Mouse (Mus musculus): ENCODE measurements at regions not wholly inside any gene's neighbourhood (a gene's known extent, or its start where the extent isn't known, plus 50 kb on each side); places are given as distances from the start of the nearest gene placed in this dataset.

DNA sequence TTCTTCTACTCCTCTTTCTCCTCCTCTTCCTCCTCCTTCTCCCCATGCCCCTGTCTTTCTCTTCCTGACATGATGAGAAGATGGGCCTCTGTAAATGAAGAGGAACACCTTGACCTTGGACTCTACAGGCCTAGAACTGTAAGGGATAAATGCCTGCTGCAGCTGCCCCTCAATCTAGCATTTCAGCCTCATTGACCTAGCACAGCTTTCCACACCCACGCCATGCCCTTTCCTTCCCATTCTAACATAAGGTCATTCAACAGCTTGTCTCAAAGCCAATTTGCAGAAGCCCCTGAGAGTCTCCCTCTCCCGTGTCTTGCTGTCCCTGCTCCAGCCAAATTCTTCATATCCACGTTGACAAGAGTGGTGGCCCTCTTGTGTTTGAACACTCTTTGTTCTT lies 63.8 kb upstream of the Dscam start:
- no peak for DNase-seq (ENCODE audit: low spot score)

- DNase-seq (ENCODE audit: low spot score) = no peak
Observed at GRCm38 (mm10) chr16:97239626-97240025, 69.1 kb upstream of the Dscam start.

DNA sequence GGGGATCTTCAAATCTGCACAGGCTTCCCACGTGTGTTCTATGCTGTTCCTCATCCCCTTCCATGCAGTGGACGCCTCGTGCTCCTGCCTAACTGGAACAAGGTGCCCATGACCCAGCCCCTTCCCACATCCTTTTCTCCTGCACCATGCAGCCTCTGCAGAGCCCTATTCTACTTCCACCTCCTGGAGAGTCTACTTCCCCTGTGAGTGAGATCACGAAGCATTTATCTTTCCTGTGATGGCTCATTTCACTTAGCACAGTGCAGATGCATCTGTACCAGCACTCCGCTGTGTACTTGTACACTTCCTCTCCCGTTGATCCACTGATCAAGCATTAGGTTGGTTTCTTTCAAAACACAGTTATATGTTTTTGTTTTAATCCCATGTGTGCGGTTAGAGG lies 69.5 kb upstream of the Dscam start:
- no peak for DNase-seq (ENCODE audit: low spot score)

DNA sequence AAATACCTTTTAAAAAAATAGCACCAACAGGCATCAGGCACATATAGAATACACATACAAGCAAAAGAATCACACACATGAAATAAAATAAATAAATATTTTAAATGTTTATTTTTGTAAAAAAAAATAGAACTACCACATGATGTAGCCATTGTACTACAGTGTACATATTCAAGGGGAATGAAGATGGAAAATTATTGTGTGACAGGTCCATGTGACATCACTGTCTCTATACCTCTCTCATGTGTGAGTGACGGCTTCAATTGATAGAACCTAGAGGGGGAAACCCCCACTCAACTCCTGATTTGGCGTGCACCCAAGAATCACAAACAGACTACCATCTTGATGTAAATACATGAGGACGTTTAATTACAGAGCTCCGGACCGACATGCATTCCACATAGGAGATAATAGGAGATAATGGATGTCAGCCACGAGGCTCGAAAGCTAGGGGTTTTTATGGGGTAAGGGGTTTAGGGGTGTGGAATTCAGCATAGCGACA lies 70.4 kb upstream of the Dscam start:
- DNase-seq (ENCODE audit: low spot score) = no peak

DNA sequence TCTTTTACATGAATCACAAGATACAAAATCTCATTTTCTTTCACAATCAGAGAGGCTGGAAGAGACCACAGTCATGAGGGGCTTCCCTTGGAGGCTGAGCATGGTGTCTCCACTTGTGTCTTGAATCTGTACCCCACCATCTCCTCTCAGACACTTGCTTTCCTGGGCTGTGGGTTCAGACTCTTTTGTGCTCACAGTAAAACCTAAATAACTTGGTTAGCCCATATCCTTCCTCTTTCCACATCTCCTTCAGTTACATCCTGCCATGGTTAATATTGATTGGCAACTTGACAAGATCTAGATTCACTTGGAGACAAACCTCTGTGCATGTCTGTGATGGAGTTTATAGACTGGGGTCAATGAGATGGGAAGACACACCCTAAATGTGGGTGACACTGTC lies 71.1 kb upstream of the Dscam start:
- DNase-seq (ENCODE audit: low spot score) = no peak

- DNase-seq (ENCODE audit: low spot score) = no peak
Observed at GRCm38 (mm10) chr16:97250488-97250887, 79.9 kb upstream of the Dscam start.

- DNase-seq (ENCODE audit: low spot score) = no peak
Observed at GRCm38 (mm10) chr16:97252551-97252950, 82.0 kb upstream of the Dscam start.

DNA sequence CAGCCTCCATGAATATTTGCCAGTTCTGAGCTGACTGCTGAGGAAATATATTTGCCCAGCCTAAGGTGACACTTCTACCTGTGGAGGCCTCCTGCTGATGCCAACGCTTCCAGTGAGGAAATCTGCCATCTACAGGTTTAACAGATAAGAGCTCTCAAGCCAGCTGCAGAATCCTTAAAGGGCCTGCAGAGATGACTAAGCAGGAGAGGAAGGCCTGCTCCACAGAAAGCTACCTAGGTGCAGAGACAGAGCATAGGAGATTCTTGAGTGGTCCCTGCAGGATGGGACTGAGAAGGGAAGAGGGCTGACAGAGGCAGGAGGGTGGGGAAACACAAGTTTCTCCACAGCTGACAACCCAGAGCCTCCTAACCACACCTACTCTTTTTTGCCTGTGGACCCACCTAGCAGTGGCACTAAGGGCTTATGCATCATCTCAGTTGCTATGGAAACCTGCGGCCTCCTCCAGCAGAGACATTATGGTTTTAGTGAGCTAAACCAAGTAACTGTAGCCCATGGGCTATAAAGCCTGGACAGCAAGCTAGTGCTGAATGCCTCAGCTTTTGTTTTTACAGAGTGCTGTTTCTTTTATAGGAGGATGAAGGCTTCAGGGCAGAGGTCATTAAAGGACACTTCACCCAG lies 82.6 kb upstream of the Dscam start:
- no peak for DNase-seq (ENCODE audit: low spot score)

DNA sequence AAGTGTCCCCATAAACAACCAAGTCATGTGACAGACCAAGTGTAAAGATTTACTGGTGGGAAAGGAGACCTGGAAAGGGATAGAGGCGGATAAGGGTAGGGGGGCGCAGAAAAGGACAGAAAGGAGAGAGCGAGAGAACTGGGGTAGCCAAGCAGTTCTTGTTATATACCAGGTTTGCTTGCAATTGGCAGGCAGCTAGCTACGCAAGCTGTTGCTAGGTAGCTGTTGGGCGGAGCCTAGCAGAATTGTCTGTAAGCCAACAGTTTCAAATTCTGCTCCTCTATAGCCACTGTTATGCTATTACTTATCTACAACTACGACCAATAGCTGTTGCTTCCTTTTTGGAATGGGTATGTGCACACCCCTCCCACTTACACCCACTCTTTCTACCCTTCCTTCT lies 88.3 kb upstream of the Dscam start:
- DNase-seq (ENCODE audit: low spot score) = no peak

DNA sequence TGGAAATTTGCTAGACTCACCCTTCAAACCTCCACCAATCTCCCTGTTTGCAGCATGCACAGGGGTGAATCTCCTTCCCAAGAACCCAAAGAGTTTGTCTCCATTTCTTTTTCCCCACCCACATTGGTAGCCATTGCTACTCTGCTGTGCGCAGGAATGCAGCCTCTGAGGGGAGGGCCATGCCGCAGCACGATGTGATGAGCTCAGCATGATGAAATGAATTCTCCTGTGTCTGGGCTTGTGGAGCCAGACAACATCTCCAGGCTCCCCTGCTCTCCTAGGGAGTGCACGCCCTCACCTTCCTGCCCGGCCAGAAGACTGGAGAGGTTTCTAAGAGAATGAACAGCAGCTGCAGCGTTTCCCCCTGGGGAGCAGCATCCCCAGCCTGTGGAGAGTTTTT lies 92.9 kb upstream of the Dscam start:
- DNase-seq (ENCODE audit: low spot score) = no peak

- no peak for DNase-seq (ENCODE audit: low spot score)
Observed at GRCm38 (mm10) chr16:97270417-97271133, 86.0 kb upstream of the Bace2 start.

GRCm38 (mm10) chr16:97271264-97271663 lies 85.3 kb upstream of the Bace2 start:
- DNase-seq (ENCODE audit: low spot score) = no peak

DNA sequence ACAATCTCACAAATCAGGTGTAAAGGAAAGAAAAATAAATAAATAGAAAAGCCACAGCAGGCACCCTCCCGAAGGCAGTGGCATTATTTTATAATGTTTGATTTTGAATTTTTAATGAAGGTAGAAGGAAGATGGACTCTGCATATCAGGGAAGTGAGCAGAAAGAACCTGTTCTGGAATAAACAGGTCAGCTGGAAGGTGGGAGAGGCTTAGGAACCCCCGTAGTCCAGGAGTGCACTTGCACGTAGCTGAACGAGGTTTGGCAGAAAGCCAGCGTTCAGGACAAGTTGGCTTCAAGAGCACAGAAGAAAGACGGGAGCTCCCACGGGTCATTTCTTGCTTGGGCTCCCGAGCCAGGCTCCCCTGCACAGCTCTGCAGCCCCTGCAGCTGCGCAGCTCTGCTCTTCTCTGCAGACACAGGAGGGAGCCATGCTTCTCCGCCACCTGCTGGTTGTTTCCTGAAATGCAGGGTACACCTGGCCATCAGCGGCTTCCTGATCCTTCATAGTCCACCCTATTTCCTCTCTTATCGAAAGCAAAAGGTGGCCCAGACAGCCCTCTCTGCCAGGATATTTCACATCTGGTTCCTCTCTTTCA lies 84.4 kb upstream of the Bace2 start:
- peak; percentile 79 for DNase-seq (ENCODE audit: low spot score)

- DNase-seq (ENCODE audit: low spot score) = no peak
Observed at GRCm38 (mm10) chr16:97278913-97279312, 77.6 kb upstream of the Bace2 start.

DNA sequence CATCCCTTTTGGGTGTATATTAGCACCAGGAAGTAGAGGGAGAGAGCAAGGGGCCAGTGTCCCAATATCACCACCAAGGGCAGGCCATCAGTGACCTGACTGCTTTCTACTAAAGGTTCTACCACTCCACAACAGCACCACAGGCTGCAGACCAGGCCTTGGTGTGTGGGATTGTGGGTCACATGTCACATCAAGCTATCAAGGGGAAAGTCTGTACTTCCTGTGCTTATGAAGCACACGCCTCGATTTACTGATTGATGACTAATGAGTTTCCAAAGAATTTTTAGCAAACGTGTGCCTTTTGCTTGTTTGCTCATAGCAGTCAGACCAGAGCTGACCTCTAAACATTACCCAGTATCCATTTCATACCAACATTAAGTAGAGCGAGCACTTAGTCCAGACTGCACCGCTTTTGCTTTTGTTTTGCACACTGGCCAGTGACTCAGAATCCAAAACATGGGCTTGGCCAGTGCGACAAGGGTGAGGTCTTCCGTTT lies 74.9 kb upstream of the Bace2 start:
- DNase-seq (ENCODE audit: low spot score) = no peak

DNA sequence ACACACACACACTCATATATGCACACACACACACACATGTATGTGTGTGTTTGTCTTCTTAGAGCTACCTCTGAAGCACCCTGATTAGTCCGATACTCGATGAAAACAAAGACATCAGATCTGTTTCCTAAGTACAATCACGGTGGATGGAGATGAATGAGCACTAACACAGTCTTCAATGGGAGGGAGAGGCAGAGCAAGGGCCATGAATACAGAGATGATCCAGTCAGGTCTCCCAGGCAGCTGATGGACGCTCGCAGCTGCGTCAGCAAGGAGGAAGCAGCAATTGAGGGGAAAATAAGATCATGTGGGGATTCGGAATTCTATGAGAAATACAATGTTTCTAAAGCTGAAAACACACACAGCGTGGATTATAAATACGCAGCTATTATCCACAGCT lies 73.6 kb upstream of the Bace2 start:
- no peak for DNase-seq (ENCODE audit: low spot score)

- no peak for DNase-seq (ENCODE audit: low spot score)
Observed at GRCm38 (mm10) chr16:97285886-97286447, 70.6 kb upstream of the Bace2 start.

DNA sequence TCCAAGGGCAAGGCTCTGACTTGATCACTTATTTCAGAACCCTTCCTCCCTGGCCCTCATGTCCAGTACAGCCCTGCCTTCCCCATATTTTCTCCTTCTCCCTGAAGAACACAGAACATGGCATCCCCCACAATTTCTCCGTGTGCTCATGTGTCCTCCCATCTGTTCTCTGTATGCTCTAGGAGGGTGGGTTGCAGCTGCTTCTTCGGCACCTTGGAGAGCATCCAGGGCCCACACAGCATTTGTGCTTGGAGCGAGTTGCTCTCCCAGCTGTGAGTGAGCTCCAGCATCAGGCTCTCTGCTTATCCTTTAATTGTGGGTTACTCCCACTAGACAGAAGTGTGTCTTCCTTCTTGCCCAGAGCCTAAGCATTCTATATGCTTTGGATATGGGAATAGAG lies 69.8 kb upstream of the Bace2 start:
- DNase-seq (ENCODE audit: low spot score) = peak; percentile 62

GRCm38 (mm10) chr16:97288634-97289033 lies 67.9 kb upstream of the Bace2 start:
- no peak for DNase-seq (ENCODE audit: low spot score)

GRCm38 (mm10) chr16:97292484-97293048 lies 64.0 kb upstream of the Bace2 start:
- no peak for DNase-seq (ENCODE audit: low spot score)

DNA sequence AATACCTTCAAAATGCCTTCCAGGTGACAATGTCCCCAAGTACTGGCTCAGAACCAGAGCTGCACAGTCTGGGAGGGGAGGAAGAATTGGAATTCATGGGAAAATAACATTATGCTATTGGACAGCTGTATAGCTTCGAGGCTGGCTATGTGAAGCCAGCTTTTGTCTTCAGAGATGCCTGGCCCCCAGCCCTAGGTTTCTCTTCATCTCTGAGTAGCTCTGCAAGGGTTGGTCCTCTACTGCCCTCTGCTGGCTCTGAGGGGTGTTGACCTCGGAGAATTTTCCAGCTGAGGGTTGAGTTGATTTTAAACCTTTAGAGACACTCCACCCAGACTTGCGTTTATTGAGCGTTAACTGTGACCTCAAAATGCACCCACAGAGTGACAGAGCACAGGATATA lies 63.3 kb upstream of the Bace2 start:
- DNase-seq (ENCODE audit: low spot score) = peak; percentile 79

DNA sequence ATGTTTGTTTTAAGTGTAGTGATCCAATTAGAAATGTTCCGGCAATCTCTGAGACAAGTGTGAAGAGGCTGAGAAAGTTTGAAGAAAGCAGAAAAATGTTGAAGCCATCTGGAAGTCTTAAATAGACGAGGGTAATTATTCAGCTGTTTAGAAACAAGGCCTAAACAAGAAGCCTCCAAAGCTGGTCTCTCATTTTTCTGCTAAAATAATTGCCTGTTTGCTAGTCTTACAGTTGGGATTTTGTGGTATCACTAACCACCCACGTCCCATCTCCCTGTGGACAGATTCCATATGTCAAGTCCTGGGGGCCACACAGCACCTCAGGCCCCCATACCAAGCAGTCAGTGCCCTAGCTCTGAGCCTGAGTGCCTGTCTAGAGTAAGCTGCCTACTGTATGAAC lies 59.4 kb upstream of the Bace2 start:
- no peak for DNase-seq (ENCODE audit: low spot score)
